Mouse (Mus musculus) CD4-positive helper T cell, adult 2 months (primary cell): ENCODE data around the gene Gpbar1.

Experiments used
- DNase-seq: peaks from one replicate; pipeline ENCODE4 v3.0.0-alpha.2; 2012; ENCODE audit warnings: low read depth, missing footprints, low spot score

Gpbar1 gene

DNA sequence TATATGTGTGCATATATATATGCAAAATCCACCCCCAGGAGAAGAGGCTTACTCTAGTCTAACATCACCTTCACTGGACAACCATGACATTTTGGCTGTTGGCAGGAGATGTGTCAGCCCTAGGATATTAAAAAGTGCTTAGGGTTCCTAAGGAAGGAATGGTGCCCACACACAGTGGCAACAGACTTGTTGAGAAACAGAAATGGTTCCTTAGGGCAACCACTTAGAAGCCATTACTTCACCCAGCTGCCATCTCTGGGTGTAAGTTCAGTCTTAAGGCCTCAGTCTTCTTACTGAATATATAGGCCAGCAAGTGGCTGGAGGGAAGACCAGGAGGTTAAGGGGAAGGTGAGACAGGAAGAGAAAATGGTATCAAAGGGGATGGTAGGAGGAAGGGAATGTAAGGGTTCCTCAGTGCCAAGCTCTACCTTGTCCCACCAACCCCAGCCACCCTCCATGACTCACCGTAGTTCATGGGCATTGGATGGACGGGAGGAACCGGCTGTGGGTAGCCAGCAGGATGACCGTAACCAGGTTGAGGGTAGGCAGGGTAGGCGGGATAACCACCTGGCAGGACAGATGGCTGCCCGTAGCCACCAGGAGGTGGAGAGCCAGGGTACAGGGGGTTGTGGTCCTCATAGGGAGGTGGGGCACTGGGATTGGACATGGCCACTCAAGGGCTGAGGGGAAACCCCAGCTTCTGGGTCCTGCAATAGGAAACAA is 16.5 kb downstream of the Gpbar1 start:
- DNase-seq: no peak

DNA sequence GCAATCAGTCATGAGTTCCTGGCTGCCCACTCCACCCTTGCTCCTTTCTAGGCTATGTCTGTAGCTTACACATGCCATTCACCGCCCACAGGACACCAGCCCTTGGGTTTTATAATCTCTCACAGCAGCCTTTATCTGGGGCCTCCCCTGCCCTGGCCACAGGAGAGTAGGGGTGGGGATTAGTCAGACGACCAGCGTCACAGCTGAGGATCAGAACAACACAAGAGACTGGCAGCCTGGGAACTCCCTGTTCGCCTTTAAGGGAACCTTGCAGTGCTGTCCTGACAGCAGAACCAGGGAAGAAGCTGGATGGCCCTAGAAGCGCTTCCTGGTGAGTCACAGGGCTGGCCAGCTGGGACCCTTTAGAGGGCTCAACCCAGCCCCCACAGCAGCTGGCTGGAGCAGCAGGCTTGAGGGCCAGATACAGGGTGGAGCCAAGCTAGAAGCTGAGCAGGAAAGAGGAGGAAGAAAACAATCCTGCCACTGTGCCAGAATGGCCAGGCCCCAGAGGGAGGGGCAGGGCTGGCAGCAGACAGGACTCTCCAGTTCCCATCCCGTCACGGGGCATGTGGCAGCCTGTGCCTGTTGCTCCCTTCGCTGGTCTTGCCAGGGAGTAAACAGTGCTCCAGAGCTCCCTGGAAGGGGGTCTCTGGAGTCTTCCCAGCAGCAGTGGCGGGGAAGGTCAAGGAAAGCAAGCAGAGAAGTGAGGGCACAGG is 17.3 kb downstream of the Gpbar1 start:
- peak; percentile 72 for DNase-seq

- DNase-seq: no peak
Observed at GRCm38 (mm10) chr1:74296477-74296876, 18.1 kb downstream of the Gpbar1 start.

DNA sequence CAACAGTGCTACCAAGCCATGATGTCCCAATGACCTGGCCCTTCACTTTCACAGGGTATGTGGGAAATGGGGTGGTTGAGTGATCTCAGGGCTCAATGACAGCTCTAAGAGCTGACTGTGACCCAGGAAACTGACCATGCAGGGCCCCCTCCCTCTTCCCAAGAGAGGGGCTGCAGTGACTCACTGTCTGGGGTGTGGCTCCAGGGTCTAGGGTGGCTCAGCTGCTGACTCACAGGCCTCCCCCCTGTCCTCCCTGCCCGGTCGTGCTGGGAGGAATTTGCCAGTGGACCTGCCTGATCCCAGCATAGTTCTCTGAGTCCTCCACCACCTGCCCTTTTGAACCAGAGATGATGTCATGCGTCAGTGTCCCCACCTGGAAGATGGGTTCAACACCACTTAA is 18.9 kb downstream of the Gpbar1 start:
- DNase-seq: no peak

- no peak for DNase-seq
Observed at GRCm38 (mm10) chr1:74298157-74298750, 19.9 kb downstream of the Gpbar1 start.

DNA sequence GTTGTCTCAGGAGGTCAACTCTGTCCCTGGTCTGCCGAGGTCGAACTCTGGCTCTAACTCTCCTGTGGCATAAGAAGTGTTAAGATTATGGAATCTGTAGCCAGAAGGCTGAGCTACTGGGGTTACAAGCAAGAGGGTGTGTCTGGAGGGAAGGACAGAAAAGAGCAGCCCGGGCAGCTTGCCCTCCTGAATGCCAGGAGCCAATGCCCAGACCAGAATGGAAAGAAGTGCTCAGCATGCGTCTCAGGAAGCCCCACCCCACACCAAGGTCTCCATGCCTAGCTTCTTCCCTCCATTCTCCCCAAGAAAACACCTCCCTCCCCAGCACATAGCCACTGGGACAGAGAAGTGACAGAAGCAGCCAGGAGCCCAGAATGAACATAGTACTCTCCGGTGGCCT is 20.6 kb downstream of the Gpbar1 start:
- no peak for DNase-seq

GRCm38 (mm10) chr1:74300347-74301110 is 22.2 kb downstream of the Gpbar1 start:
- no peak for DNase-seq

- no peak for DNase-seq
Observed at GRCm38 (mm10) chr1:74302229-74302628, 23.9 kb downstream of the Gpbar1 start.

DNA sequence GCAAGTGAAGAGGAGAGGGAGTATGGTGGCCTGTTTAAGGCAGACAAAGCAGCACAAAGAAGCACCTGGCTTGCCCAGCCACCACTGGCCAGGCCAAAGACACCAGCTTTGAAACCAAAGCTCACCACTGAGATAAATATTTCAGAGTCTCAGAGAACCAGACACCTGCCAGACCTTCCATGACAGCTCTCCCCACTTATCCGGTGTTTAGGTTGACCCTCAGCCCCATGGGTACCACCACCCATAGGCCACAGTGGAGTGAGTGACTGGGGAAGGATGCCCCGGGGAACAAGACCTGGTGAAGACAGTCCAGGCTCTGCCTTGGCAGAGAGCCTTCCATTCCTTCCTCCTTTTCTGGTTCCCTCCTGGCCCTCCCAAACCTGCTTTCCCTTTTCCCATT is 24.5 kb downstream of the Gpbar1 start:
- DNase-seq: no peak

GRCm38 (mm10) chr1:74303509-74304338 is 25.4 kb downstream of the Gpbar1 start:
- DNase-seq: peak; percentile 47

DNA sequence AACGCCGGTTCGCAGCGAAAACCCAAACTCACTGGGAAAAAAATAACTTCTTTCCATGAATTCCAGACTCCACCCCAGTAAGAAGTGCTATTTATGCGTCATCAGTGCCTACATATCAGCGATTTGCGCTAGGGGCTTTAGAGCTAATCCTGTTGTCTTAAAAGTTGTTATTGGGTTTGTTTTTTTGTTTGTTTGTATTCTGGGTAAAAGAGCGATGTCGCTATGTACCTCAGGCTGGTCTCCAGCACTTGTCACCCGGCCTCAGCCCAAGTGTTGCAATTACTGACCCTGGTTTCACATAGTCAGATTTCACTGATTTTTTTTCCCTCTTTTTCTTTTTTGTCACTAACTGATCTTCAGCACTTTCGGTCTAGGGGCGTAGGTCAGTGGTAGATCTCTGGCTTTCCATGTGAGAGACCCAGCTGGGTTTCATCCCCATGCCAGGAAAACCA is 26.0 kb downstream of the Gpbar1 start:
- no peak for DNase-seq

- no peak for DNase-seq
Observed at GRCm38 (mm10) chr1:74304946-74305345, 26.6 kb downstream of the Gpbar1 start.

GRCm38 (mm10) chr1:74305522-74305921 is 27.2 kb downstream of the Gpbar1 start, which contains the start of gene Tmbim1:
Gene Tmbim1, minus strand, starts transcription at chr1:74305622.
- no peak for DNase-seq

GRCm38 (mm10) chr1:74307146-74307545 is 28.8 kb downstream of the Gpbar1 start:
- DNase-seq: no peak

- DNase-seq: no peak
Observed at GRCm38 (mm10) chr1:74308001-74308964, 29.9 kb downstream of the Gpbar1 start.

DNA sequence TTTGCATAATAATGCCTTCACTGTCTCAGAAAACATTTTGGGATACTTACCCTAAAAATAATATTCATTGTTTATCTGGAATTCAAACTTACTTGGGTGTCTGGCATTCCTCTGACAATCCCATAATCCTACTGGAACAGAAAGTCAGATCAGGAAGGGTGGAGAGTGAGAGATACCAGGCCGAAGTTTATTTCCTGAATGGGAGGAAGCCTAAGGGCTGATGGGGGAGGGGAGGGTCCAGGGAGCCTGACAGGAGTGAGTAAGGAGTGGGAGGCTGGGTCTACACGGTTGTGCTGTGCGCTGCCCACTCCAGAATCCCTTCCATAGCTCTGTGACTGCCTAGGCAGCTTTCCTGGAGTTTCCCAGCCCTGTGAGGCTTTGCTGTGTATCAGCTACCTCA is 31.4 kb downstream of the Gpbar1 start:
- no peak for DNase-seq

DNA sequence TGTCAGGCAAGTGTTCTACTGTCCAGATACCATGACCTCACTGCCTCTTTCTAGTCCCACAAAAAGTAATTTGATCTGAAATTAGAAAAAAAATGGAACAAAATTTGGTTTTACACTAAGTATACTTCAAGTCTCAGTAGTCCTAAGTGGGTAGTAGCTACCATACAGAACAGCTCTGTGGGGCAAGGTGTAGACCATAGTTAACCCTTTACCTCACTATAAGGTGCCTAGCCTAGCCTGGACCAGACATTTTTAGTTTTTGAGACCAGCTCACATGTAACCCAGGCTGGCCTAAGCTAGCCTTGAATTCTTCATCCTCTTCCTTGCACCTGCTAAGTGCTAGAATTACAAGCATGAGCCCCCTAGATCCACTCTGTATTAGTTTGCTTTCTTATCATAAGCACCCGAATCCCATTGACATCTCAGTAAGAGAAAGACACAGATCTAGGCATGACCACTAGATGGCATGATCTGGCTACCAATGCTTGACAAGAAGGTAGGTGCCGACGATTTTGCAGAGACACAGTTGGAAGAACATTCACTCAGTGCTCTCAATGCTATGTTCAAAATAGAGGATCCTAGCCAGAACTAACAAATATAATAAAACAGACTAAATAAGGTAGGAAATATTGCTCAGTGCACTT is 34.8 kb downstream of the Gpbar1 start:
- DNase-seq: peak; percentile 79

- DNase-seq: no peak
Observed at GRCm38 (mm10) chr1:74314796-74315195, 36.4 kb downstream of the Gpbar1 start.

DNA sequence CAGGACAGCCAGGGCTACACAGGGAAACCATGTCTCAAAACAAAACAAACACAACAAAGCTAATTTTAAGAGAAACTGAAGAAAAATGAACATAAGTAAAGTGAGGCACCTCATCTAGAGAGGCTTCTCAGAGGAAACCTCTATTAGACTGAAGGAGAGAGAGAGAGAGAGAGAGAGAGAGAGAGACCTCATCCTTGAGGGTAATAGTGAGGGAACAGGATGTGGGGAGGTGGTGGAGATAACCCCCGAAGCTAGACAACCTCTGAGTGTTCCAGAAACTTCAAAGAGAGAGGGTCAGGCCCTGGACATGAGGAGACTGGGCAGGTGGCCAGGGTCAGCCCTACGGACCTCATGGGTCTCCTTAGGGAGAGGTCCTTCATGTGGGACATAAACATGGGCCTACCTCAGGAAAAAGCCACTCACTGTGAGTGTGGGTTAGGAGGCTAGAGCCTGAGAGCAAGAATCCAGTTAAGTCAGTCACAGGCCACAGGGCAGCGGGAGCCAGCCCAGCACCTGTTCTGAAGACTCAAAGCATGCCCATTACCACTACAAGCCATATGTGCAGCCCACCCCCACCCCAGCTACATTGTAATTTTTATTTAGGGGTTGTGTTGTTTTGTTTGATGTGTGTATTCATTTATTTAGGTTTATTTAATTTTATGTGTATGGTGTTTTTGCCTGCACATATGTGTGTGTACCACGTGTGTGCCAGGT is 37.9 kb downstream of the Gpbar1 start:
- no peak for DNase-seq
